Mouse (Mus musculus): ENCODE measurements around the gene Klhdc1. TPM values are rescaled to one million over a fixed set of nuclear protein-coding genes. Genes with fewer than 3 reads are reported as not detected.
A peak's percentile ranks its signal among the peaks of the same experiment; 100 is the strongest.

Klhdc1 gene
- total RNA-seq, 1 experiment from 2014 or later: 7.8 TPM

GRCm38 (mm10) chr12:69227776-69228466, 13.1 kb upstream of the Klhdc1 start, which contains the start of gene Pole2:
Gene Pole2, minus strand, starts transcription at chr12:69228195.
- DNase-seq: peak; percentile 94

- peak; percentile 65 for DNase-seq
Measured at GRCm38 (mm10) chr12:69229251-69229650, 11.7 kb upstream of the Klhdc1 start.

GRCm38 (mm10) chr12:69235782-69236181, 5.2 kb upstream of the Klhdc1 start:
- DNase-seq: no peak

- no peak for DNase-seq
Measured at GRCm38 (mm10) chr12:69238284-69238683, 2.7 kb upstream of the Klhdc1 start.

- DNase-seq: no peak
Measured at GRCm38 (mm10) chr12:69241405-69241770, 412 bp downstream of the Klhdc1 start.

- DNase-seq: peak; percentile 88
Measured at GRCm38 (mm10) chr12:69241771-69242431, 925 bp downstream of the Klhdc1 start.

- DNase-seq: no peak
Measured at GRCm38 (mm10) chr12:69249766-69250165, 8.8 kb downstream of the Klhdc1 start.

- no peak for DNase-seq
Measured at GRCm38 (mm10) chr12:69250756-69251155, 9.8 kb downstream of the Klhdc1 start.

GRCm38 (mm10) chr12:69253806-69254205, 12.8 kb downstream of the Klhdc1 start:
- no peak for DNase-seq

- DNase-seq: no peak
Measured at GRCm38 (mm10) chr12:69257836-69258235, 16.9 kb downstream of the Klhdc1 start.

- DNase-seq: no peak
Measured at GRCm38 (mm10) chr12:69262251-69262650, 21.3 kb downstream of the Klhdc1 start.

- no peak for DNase-seq
Measured at GRCm38 (mm10) chr12:69265031-69265430, 24.1 kb downstream of the Klhdc1 start.

- DNase-seq: no peak
Measured at GRCm38 (mm10) chr12:69267956-69268632, 27.1 kb downstream of the Klhdc1 start.

GRCm38 (mm10) chr12:69268956-69269355, 28.0 kb downstream of the Klhdc1 start:
- DNase-seq: no peak

- DNase-seq: no peak
Measured at GRCm38 (mm10) chr12:69279931-69280469, 39.0 kb downstream of the Klhdc1 start.

GRCm38 (mm10) chr12:69280915-69281314, 39.9 kb downstream of the Klhdc1 start:
- DNase-seq: no peak

- DNase-seq: no peak
Measured at GRCm38 (mm10) chr12:69283146-69283545, 42.2 kb downstream of the Klhdc1 start.

GRCm38 (mm10) chr12:69287535-69287934, 46.6 kb downstream of the Klhdc1 start:
- no peak for DNase-seq

GRCm38 (mm10) chr12:69288699-69289098, 47.7 kb downstream of the Klhdc1 start:
- DNase-seq: no peak

GRCm38 (mm10) chr12:69292401-69292800, 51.4 kb downstream of the Klhdc1 start:
- DNase-seq: no peak

- no peak for DNase-seq
Measured at GRCm38 (mm10) chr12:69293815-69294214, 52.8 kb downstream of the Klhdc1 start.

GRCm38 (mm10) chr12:69294936-69295335, 54.0 kb downstream of the Klhdc1 start:
- no peak for DNase-seq

GRCm38 (mm10) chr12:69295651-69296050, 54.7 kb downstream of the Klhdc1 start:
- peak; percentile 12 for DNase-seq

Measured in adrenal gland, postnatal 14 days (tissue).